Mouse (Mus musculus): ENCODE data around the gene Mbtd1. TPM values are rescaled to one million over a fixed set of nuclear protein-coding genes. Genes with fewer than 3 reads are reported as not detected.

Mbtd1 gene
- polyA plus RNA-seq (2016; fragmentation: Nextera tagmentation; extraction: Ambion mirVana) = 50.1 and 54.0 TPM in 2 replicates

DNA sequence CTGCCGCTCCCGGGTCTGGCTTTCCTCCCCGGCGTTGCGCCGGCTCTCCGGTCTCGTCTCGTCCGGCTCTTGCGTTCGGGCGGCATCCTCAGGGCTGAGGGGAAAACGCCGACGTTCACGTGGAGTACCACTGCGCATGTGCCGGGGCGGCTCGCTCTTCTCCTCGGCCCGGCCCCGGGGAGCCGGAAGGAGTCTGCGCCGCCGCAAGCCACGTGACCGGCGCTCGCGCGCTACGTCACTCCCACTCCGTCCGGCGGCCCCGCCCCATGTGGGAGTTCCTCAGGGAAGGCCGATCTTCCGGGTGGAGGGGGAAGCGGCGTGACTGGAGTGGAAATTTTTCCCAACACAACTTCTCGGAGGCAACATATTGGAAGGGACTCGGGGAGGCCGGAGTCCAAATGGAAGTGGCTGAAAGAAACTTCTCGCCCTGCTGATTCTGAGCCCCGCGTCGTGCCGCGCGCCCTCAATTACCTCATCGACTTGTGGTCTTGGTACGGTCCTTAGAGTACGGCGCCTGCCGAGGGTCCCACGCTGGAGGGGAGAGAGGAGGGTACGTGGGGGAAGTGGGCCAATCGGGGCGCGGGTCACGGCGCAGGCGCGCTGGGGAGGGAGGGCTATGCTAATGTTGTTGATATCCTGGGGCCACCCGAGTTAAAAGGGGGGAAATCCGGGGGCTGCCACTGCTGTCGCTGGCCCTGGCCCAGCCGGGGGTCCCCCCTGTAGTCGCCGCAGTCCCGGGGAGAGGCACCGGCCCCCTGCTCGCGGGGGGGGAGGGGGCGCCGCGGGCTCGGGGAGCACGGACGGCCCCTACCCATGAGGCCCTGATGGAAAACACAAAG is at the start of gene Mbtd1, which contains the start of gene Utp18:
Gene Mbtd1, plus strand, starts transcription at position 281 of the 839 bp plus-strand sequence.
Gene Utp18, minus strand, starts transcription at position 195 of the 839 bp plus-strand sequence.
- Histone ChIP-seq H3K36me3 (peaks cover 5% of the 10 kb centered on the region), H3K9me3 (replicated peaks) (no peaks in the 10 kb centered on the region), H3K27me3 (no peaks in the 10 kb centered on the region), H3K4me2 (replicated peaks) (peak within 1 kb of the TSS; percentile 92), H3K9ac (peak within 1 kb of the TSS; percentile 94), H3K27ac (peak within 1 kb of the TSS; percentile 93), H3K4me3 (peak within 1 kb of the TSS; percentile 98), H3K4me1 (peaks cover 32% of the 10 kb centered on the region)
- ATAC-seq (ENCODE audit: low FRiP score) = peak; percentile 98
- WGBS = under 1% methylated on average over 74 of the region's 83 CpGs

DNA sequence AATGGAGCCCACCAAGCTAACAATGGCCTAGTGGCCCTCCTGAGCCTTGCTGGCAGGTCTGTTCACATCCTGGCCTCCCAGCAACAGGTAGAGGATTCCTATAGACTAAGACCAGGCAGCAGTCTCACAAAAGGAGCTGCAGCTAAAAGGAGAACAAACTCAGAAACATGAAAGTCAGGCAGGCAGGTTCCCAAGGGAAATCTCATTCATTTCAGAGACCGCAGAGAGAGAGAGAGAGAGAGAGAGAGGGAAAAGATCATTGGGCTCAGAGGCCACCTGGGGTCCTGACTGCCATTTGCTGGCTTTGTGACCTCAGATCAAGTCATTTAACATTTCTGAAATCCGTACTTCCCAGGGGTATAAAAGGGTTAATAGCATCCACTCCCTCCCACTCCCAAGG is 38.3 kb upstream of the Mbtd1 start:
- Histone ChIP-seq H3K27me3 (no peaks in the 10 kb centered on the region), H3K36me3 (no peaks in the 10 kb centered on the region), H3K4me2 (replicated peaks) (no peak overlapping the region), H3K4me1 (0 out of 2 replicates have a peak, but pooled peaks cover 5% of the 10 kb centered on the region), H3K4me3 (no peak overlapping the region), H3K9me3 (replicated peaks) (no peaks in the 10 kb centered on the region), H3K27ac (no peak overlapping the region), H3K9ac (no peak overlapping the region)
- no peak for ATAC-seq (ENCODE audit: low FRiP score)
- 13% methylated on average over 2 of the region's 2 CpGs for WGBS

DNA sequence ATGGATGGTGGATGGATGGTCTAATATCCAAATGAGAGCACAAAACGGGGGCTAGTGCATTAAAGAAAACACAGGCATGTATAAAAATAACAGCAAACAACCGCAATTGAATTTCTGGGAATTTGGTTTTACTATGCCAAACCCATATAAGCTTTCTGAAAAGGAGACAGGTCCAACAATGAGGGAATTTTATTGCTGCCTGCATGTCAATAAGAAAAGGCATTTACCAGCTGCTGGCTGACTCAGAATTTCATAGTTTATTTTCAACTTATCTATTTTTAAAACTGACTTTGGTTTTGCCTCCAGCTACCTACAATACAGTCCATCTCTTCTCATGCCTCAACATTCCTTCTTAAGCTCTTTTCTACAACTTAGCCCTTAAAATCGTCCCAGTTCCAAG is 33.1 kb upstream of the Mbtd1 start:
- ATAC-seq (ENCODE audit: low FRiP score) = no peak
- no peak overlapping the region for H3K9ac ChIP-seq
- H3K4me3 ChIP-seq = no peak overlapping the region
- no peak overlapping the region for H3K4me2 ChIP-seq (replicated peaks)
- H3K4me1 ChIP-seq = peaks cover 3% of the 10 kb centered on the region; the same call in 1 of the 2 replicates
- no peaks in the 10 kb centered on the region for H3K9me3 ChIP-seq (replicated peaks)
- no peaks in the 10 kb centered on the region for H3K27me3 ChIP-seq
- no peak overlapping the region for H3K27ac ChIP-seq
- no peaks in the 10 kb centered on the region for H3K36me3 ChIP-seq
- WGBS = 80% methylated on average over 3 of the region's 3 CpGs

DNA sequence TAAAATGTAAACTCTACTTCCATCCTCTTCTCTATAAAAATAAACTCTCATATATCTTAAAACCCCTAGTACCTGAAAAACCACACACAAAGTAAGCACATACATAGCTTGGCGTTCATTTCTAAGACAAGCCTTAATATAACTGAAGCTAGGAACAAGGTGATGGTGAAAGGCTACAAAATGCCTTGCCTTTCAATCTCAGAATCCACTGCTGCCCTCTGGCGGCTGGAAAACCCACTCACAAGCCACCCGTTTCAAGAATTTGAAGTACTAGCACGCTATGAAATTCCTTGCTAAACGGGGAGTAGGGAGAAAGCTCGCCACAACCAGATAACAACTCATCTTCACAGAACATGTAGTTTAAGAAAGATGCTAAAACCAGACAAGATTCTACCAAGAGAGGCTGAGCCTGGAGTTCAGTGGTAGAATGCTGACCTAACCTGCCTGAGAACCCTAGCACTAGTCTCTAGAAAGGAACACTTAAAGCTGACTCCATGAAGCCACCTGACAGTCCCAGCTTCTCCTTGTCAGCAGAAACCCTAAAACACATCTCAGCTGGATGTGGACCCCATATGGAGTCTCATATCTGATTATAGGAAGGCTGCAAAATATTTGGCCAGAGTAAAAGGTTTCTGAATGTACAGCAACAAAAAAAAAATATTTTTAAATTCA is 29.2 kb upstream of the Mbtd1 start:
- H3K9ac ChIP-seq = no peak overlapping the region
- no peak overlapping the region for H3K4me3 ChIP-seq
- no peaks in the 10 kb centered on the region for H3K9me3 ChIP-seq (replicated peaks)
- 7% methylated on average over 6 of the region's 6 CpGs for WGBS
- H3K36me3 ChIP-seq = 0 out of 2 replicates have a peak, but pooled peaks cover 14% of the 10 kb centered on the region
- no peak for ATAC-seq (ENCODE audit: low FRiP score)
- no peak overlapping the region for H3K27ac ChIP-seq
- peaks cover 2% of the 10 kb centered on the region; the same call in 1 of the 2 replicates for H3K4me1 ChIP-seq
- H3K4me2 ChIP-seq (replicated peaks) = no peak overlapping the region
- no peaks in the 10 kb centered on the region for H3K27me3 ChIP-seq

DNA sequence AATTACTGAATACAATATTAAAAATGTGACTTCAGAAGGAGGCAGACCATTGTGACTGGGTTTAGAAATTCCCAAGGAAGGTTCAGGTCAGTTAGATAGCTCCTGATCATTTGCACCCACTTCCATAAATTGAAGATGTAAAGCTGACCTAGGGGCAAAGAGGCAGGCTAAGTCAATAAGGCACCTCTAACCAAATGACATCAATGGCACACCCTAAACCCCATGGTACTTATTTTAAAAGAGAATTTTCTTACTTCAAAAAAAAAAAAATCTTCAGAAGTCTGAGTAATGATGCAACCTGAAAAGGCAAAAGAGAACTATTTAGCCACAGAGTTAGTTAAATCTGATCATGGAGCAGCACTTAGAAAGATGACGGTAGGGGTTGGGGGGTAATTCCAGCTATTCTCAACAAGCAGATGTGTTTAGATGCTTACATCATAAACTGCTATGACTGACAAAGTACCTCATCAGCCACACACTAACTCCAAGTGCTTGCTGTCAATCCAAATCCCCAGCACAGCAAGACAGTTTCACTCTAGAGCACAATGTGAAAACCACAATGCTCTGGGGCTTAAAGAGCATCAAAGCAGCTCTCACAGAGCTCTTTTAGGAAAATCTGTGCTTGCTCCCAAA is 25.0 kb upstream of the Mbtd1 start:
- Histone ChIP-seq H3K4me3 (no peak overlapping the region), H3K27ac (no peak overlapping the region), H3K4me1 (peaks cover 2% of the 10 kb centered on the region; the same call in 1 of the 2 replicates), H3K9ac (no peak overlapping the region), H3K27me3 (no peaks in the 10 kb centered on the region), H3K36me3 (peaks cover 31% of the 10 kb centered on the region; the same call in 1 of the 2 replicates), H3K9me3 (replicated peaks) (no peaks in the 10 kb centered on the region), H3K4me2 (replicated peaks) (no peak overlapping the region)
- ATAC-seq (ENCODE audit: low FRiP score) = no peak
- WGBS = 92% methylated on average over 1 of the region's 1 CpGs

DNA sequence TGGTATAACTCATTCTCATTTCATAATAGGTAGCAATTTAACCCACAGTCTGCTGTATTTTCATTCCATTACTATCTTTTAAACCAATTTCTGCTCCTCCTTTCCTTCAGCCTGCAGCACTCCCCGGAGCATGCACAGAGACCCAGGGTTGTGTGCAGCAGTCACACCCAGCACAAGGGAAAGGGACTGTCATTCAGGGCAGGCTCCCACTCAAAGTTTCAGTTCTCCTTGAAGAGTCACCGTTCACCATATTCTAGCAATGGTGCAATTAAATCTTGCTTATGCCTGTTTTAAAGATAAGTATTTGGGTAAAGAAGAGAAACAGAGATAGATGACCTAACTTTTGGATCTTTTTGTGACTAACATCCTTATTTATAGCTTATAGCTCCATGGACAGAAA is 24.5 kb upstream of the Mbtd1 start:
- WGBS = 97% methylated on average over 2 of the region's 2 CpGs
- Histone ChIP-seq H3K27ac (no peak overlapping the region), H3K27me3 (no peaks in the 10 kb centered on the region), H3K4me2 (replicated peaks) (no peak overlapping the region), H3K9me3 (replicated peaks) (no peaks in the 10 kb centered on the region), H3K9ac (no peak overlapping the region), H3K4me1 (peaks cover 2% of the 10 kb centered on the region; the same call in 1 of the 2 replicates), H3K36me3 (peaks cover 34% of the 10 kb centered on the region; the same call in 1 of the 2 replicates), H3K4me3 (no peak overlapping the region)
- no peak for ATAC-seq (ENCODE audit: low FRiP score)

DNA sequence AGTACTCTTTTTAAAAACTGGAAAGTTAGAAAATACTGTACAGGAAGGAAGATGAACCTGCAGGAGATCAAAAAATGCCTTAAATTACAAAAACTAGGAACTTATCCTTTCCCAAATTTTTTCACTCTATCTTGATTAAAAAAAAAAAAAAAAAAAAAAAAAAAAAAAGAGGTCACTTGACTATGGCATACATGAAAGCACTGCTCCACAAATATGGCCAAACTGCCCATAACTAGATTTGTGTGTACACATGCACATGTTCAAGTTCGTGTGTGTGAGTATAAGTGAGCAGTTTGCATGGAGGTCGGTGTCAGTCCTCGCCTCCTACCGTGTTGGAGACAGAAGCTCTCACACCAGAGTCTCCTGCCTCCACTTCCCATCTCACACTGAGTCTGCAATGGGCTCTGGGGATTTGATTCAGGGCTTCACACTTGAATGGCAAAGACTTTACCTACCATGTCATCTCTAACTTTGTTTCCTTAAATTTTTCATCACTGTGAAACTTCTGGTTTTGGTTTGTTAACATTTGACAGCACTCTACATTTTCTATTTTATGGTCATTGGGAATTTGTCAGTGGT is 23.5 kb upstream of the Mbtd1 start:
- no peak overlapping the region for H3K4me2 ChIP-seq (replicated peaks)
- H3K4me1 ChIP-seq = no peaks in the 10 kb centered on the region
- no peak overlapping the region for H3K9ac ChIP-seq
- H3K9me3 ChIP-seq (replicated peaks) = no peaks in the 10 kb centered on the region
- peaks cover 43% of the 10 kb centered on the region for H3K36me3 ChIP-seq
- H3K27ac ChIP-seq = no peak overlapping the region
- no peak for ATAC-seq (ENCODE audit: low FRiP score)
- no peak overlapping the region for H3K4me3 ChIP-seq
- H3K27me3 ChIP-seq = no peaks in the 10 kb centered on the region
- WGBS = 93% methylated on average over 4 of the region's 4 CpGs

DNA sequence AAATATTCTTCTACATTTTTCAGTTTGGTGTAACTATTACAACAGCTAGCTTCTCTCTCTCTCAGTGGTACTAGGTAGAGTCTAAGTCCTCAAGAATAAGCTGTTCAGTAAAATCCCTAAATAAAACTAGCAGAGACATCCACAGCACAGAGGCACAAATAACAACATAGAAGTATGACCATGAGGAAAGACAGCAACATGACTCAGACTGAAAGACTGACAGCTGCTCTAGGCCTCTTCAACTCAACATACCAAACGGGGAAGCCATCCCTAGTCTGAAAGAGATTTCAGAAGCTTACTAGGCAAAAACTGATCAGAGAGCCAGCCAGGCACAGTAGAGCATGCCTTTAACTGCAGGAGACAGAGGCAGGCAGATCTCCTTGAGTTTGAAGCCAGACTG is 23.0 kb upstream of the Mbtd1 start:
- Histone ChIP-seq H3K4me3 (no peak overlapping the region), H3K9me3 (replicated peaks) (no peaks in the 10 kb centered on the region), H3K4me2 (replicated peaks) (no peak overlapping the region), H3K36me3 (peaks cover 48% of the 10 kb centered on the region), H3K27ac (no peak overlapping the region), H3K4me1 (no peaks in the 10 kb centered on the region), H3K9ac (no peak overlapping the region), H3K27me3 (no peaks in the 10 kb centered on the region)
- 85% methylated on average over 1 of the region's 1 CpGs for WGBS
- ATAC-seq (ENCODE audit: low FRiP score) = no peak

DNA sequence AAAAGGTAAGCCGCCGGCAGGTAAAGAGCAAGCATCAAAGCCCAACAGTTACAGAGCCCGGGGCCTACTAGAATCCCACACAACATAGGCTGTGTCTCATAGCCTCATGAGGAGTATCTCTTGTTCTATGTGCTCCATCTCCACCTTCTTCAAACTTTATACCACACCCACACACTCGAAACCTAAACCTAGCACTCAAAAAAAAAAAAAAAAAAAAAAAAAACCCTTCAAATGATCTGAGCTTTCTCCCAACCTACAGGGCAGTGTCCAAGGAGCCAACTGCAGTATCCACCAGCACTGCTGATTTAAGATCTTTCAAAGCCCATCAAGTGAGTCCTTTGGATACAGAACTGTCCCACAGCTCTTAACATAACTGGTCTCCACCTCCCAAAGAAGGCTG is 1.6 kb upstream of the Mbtd1 start:
- H3K4me3 ChIP-seq = peak overlapping the region; percentile 98
- no peaks in the 10 kb centered on the region for H3K27me3 ChIP-seq
- no peaks in the 10 kb centered on the region for H3K9me3 ChIP-seq (replicated peaks)
- peaks cover 31% of the 10 kb centered on the region for H3K4me1 ChIP-seq
- WGBS = 90% methylated on average over 4 of the region's 4 CpGs
- H3K9ac ChIP-seq = peak overlapping the region; percentile 94
- H3K27ac ChIP-seq = no peak overlapping the region
- H3K4me2 ChIP-seq (replicated peaks) = peak overlapping the region; percentile 92
- H3K36me3 ChIP-seq = peaks cover 22% of the 10 kb centered on the region
- no peak for ATAC-seq (ENCODE audit: low FRiP score)

DNA sequence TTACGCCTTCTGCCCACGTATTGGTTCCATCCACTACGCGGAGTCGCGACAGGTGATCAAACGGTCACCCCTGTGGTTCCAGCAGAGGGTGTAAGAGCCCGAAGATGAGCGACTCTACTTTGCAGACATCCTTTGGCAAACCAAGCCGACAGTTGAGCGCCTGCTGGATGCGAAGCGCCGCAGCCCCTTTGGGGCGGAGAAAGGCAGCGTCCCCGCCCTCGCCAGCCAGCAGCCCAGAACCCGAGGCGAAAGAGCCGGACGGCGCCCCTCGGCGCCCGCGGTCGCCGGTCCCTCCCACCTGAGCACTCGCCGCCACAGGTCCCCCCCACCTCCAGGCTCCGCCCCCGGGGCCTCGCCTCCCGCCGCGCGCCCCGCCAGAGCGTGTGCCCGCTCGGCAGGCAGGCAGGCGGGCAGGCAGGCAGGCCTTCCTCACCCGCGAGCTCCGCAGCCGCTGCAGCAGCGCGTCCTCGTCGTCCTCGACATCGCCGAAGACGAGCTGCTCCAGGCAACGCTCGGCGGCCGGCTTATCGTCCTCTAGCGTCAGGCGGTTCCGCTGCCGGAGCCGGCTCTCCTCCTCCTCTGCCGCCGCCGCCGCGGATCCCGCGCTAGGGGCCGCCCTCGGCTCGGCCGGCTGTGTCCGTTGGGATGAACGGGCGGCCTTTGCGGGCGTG is 616 bp upstream of the Mbtd1 start:
- H3K4me1 ChIP-seq = peaks cover 32% of the 10 kb centered on the region
- under 1% methylated on average over 77 of the region's 81 CpGs for WGBS
- H3K27ac ChIP-seq = peak overlapping the region; percentile 93
- H3K9me3 ChIP-seq (replicated peaks) = no peaks in the 10 kb centered on the region
- ATAC-seq (ENCODE audit: low FRiP score) = peak; percentile 44
- no peaks in the 10 kb centered on the region for H3K27me3 ChIP-seq
- peak overlapping the region; percentile 92 for H3K4me2 ChIP-seq (replicated peaks)
- H3K36me3 ChIP-seq = peaks cover 13% of the 10 kb centered on the region
- H3K4me3 ChIP-seq = peak overlapping the region; percentile 98
- H3K9ac ChIP-seq = peak overlapping the region; percentile 94

DNA sequence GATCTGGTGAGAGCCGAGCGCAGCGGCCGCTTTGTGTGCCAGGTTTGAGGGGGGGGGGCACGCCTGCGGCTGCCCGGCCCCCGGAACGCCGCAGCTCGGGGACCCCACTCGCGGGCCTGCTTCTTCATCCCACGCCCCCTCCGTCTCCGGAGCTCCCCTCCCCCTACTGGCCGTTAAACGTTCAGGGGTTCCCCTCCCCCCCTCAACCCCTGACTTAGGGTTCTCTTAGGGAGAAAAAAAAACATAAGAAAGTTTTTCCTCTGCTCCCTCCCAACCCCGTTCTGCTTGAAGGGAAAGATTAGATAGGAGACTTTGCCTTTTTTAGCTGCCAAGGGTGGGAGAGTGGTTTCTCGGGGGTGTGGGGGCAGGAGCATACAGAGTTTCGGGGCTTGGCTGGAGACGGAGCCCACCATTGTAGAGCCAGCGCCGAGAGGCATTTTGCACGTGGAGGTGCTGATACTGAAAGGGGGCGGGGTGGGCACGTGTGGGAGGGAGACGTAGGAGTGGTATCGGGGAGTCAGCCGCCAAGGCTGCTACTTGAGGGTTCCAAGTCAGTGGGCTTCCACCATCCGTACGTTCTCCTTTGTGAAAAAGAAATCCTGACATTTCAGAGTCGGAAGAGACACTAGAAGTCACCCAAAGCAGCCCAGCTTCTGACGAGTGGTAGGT is 893 bp downstream of the Mbtd1 start:
- Histone ChIP-seq H3K36me3 (peaks cover 2% of the 10 kb centered on the region; the same call in 1 of the 2 replicates), H3K9ac (peak overlapping the region; percentile 94), H3K9me3 (replicated peaks) (no peaks in the 10 kb centered on the region), H3K27ac (peak overlapping the region; percentile 93), H3K4me2 (replicated peaks) (peak overlapping the region; percentile 92), H3K27me3 (no peaks in the 10 kb centered on the region), H3K4me3 (peak overlapping the region; percentile 98), H3K4me1 (peaks cover 32% of the 10 kb centered on the region)
- no peak for ATAC-seq (ENCODE audit: low FRiP score)
- WGBS = under 1% methylated on average over 28 of the region's 34 CpGs
